Mouse (Mus musculus): ENCODE results near the gene Gm20388. TPM values are rescaled to one million over a fixed set of nuclear protein-coding genes. Genes with fewer than 3 reads are reported as not detected.

Gene Gm20388
- polyA plus RNA-seq, 1 experiment, result 23.9 TPM

GRCm38 (mm10) chr8:124361773-124362427, 4451.3 kb downstream of the Gm20388 start:
- Histone ChIP-seq H3K27ac (ENCODE audit: insufficient read depth, low read length) (no peak overlapping the region), H3K4me1 (ENCODE audit: control insufficient read depth, insufficient read depth, low read length) (peaks cover 2% of the 10 kb centered on the region), H3K4me3 (ENCODE audit: insufficient read depth, low read length) (no peak overlapping the region)
- no peak for TF ChIP-seq POLR2A (IDR thresholded peaks at IDR 0.05; ENCODE audit: extremely low read depth, insufficient read depth, low read length)
- TF ChIP-seq CTCF (IDR thresholded peaks at IDR 0.05; ENCODE audit: extremely low read depth, insufficient read depth, low read length), result no peak

DNA sequence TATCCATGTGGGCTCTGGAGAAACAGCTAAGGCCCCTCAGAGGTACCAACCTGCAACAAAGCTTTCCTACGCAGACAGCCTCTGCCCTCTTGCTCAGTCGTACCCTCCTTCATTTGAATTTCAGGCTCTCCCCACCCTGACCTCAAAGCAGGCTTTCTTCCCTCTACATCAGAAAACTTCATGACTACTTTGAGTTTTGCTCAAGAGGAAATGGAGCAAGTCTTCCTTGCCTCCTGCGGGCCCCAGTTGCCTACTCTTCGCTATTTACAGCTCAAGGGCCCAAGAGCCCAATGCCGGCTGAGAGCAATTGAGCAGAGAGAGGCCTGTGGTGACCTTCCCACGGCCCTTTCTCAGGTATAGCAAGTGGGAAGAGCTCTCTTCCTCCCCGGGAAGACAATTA, 4451.9 kb downstream of the Gm20388 start:
- TF ChIP-seq CTCF (IDR thresholded peaks at IDR 0.05; ENCODE audit: extremely low read depth, insufficient read depth, low read length) (no peak), POLR2A (IDR thresholded peaks at IDR 0.05; ENCODE audit: extremely low read depth, insufficient read depth, low read length) (no peak)
- Histone ChIP-seq H3K4me3 (ENCODE audit: insufficient read depth, low read length) (no peak overlapping the region), H3K27ac (ENCODE audit: insufficient read depth, low read length) (no peak overlapping the region), H3K4me1 (ENCODE audit: control insufficient read depth, insufficient read depth, low read length) (peaks cover 2% of the 10 kb centered on the region)

DNA sequence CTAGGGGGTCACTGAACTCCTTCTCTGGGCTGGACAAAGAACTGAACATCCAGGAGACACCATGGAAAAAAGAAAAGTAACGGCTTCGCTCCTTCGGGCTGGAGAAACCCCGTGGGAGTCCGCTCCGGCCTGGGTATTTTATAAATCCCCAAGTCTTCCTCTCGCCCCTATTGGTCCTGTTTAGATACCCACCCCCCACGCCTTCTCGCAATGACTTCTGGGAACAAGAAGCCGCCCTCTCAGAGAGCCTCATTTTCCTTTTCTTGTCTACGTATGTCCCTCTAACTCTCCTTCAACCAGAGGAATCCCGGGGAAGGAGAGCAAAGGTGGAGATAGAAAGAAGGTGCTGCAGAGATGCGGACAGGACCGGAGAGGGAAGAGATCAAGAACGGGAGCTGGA, 4452.7 kb downstream of the Gm20388 start:
- peaks cover 2% of the 10 kb centered on the region for H3K4me1 ChIP-seq (ENCODE audit: control insufficient read depth, insufficient read depth, low read length)
- no peak overlapping the region for H3K27ac ChIP-seq (ENCODE audit: insufficient read depth, low read length)
- no peak overlapping the region for H3K4me3 ChIP-seq (ENCODE audit: insufficient read depth, low read length)
- no peak for TF ChIP-seq CTCF (IDR thresholded peaks at IDR 0.05; ENCODE audit: extremely low read depth, insufficient read depth, low read length)
- no peak for TF ChIP-seq POLR2A (IDR thresholded peaks at IDR 0.05; ENCODE audit: extremely low read depth, insufficient read depth, low read length)

GRCm38 (mm10) chr8:124368213-124368612, 4457.6 kb downstream of the Gm20388 start:
- Histone ChIP-seq H3K27ac (ENCODE audit: insufficient read depth, low read length) (no peak overlapping the region), H3K4me1 (ENCODE audit: control insufficient read depth, insufficient read depth, low read length) (peaks cover 4% of the 10 kb centered on the region; the same call in 1 of the 2 replicates), H3K4me3 (ENCODE audit: insufficient read depth, low read length) (no peak overlapping the region)
- TF ChIP-seq POLR2A (IDR thresholded peaks at IDR 0.05; ENCODE audit: extremely low read depth, insufficient read depth, low read length) (no peak), CTCF (IDR thresholded peaks at IDR 0.05; ENCODE audit: extremely low read depth, insufficient read depth, low read length) (peak; percentile 93)

DNA sequence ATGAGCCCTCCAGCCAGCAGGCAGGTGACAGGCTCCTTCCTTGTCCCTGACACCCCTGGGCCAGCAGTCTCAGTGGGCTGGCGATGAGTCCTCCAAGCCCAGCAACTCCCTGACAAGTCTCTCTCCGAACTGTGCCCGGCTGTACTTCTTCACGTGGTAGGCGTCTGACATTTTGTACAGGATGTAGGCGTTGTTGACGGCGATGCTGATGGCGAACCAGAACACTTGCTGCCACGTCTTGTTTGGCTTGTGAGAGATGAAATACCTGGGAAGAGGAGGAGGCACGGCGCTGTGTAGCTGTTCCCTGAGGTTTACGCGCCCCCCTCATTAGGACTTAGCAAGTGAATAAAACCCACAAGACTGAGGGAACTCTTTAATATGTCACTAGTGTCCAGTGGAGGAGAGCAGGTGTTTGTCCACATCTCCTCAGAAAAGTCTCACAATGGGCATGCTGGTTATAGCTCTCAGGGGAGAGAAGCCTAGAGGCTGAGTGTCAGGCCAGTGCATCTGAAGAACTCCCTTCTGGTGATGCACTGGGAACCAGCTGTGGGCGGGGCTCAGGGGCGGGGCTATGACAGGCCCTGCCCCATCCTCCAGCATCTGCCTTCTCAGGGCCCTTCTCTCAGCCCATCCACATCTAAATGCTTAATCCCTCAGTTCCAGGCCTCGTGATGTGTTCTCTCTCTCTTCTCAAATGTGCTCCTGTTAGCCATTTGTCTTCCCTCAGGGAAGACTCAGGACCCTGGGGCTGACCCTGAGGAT, 4460.0 kb downstream of the Gm20388 start:
- no peak overlapping the region for H3K4me3 ChIP-seq (ENCODE audit: insufficient read depth, low read length)
- TF ChIP-seq CTCF (IDR thresholded peaks at IDR 0.05; ENCODE audit: extremely low read depth, insufficient read depth, low read length) (no peak), POLR2A (IDR thresholded peaks at IDR 0.05; ENCODE audit: extremely low read depth, insufficient read depth, low read length) (no peak)
- H3K27ac ChIP-seq (ENCODE audit: insufficient read depth, low read length), result peak overlapping the region; percentile 68; the same call in 1 of the 2 replicates
- H3K4me1 ChIP-seq (ENCODE audit: control insufficient read depth, insufficient read depth, low read length), result peaks cover 17% of the 10 kb centered on the region

DNA sequence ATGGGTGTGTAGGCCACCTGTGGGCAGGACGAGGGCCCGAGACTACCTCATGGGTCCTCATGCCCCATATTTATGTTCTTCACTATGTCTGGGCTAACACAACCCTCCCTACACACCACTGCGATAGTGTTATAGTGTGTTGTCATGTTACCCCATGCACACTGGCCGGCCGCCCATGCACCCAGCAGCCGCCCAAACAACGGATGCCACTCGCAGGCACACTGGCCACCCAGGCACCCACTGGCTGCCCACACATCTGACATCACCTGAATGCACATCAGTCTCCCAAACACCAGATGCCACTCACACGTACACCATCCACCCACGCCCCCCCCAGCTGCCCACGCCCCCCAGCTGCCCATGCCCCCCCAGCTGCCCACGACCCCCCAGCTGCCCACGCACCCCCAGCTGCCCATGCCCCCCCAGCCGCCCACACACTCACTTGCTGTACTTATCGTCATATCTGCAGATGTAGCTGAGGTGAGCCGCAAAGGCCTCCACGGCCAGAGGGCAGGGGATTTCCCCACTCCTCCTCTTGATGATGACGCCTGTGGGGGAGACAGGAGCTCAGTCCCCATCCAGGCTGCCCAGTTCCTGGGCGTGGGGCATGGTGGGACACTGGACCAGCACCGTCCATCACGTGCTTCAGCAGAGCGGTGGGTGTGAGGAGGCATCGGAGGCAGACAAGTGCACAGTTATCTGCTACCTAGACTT, 4460.9 kb downstream of the Gm20388 start:
- TF ChIP-seq POLR2A (IDR thresholded peaks at IDR 0.05; ENCODE audit: extremely low read depth, insufficient read depth, low read length) (no peak), CTCF (IDR thresholded peaks at IDR 0.05; ENCODE audit: extremely low read depth, insufficient read depth, low read length) (no peak)
- no peak overlapping the region for H3K4me3 ChIP-seq (ENCODE audit: insufficient read depth, low read length)
- H3K4me1 ChIP-seq (ENCODE audit: control insufficient read depth, insufficient read depth, low read length), result peaks cover 19% of the 10 kb centered on the region
- H3K27ac ChIP-seq (ENCODE audit: insufficient read depth, low read length), result no peak overlapping the region

DNA sequence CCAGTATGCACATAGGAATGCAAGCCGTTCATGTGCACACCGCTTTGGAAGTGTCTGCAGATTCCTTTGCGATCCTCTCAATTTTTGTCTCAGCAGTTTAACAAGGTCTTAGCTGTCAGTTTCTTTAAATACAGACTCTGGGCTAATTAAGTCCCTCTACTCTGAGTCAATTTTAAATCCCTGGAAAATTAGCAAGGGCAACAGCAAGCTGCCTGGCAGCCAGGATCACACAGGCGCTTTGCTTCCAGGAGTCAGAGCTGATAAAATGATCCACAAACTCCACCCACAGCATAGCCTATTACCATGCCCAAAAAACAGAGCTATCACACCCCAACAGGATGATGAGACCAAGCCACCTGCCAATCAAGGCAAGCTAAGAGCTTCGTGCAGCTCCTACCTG, 4463.1 kb downstream of the Gm20388 start:
- Histone ChIP-seq H3K4me1 (ENCODE audit: control insufficient read depth, insufficient read depth, low read length) (peaks cover 19% of the 10 kb centered on the region), H3K4me3 (ENCODE audit: insufficient read depth, low read length) (no peak overlapping the region), H3K27ac (ENCODE audit: insufficient read depth, low read length) (no peak overlapping the region)
- TF ChIP-seq POLR2A (IDR thresholded peaks at IDR 0.05; ENCODE audit: extremely low read depth, insufficient read depth, low read length), result no peak
- no peak for TF ChIP-seq CTCF (IDR thresholded peaks at IDR 0.05; ENCODE audit: extremely low read depth, insufficient read depth, low read length)

GRCm38 (mm10) chr8:124375168-124375567, 4464.5 kb downstream of the Gm20388 start:
- Histone ChIP-seq H3K4me3 (ENCODE audit: insufficient read depth, low read length) (no peak overlapping the region), H3K4me1 (ENCODE audit: control insufficient read depth, insufficient read depth, low read length) (peaks cover 19% of the 10 kb centered on the region), H3K27ac (ENCODE audit: insufficient read depth, low read length) (peak overlapping the region; percentile 82)
- TF ChIP-seq CTCF (IDR thresholded peaks at IDR 0.05; ENCODE audit: extremely low read depth, insufficient read depth, low read length) (no peak), POLR2A (IDR thresholded peaks at IDR 0.05; ENCODE audit: extremely low read depth, insufficient read depth, low read length) (no peak)

- no peak overlapping the region for H3K4me3 ChIP-seq (ENCODE audit: insufficient read depth, low read length)
- peak overlapping the region; percentile 82 for H3K27ac ChIP-seq (ENCODE audit: insufficient read depth, low read length)
- H3K4me1 ChIP-seq (ENCODE audit: control insufficient read depth, insufficient read depth, low read length), result peaks cover 16% of the 10 kb centered on the region
- TF ChIP-seq CTCF (IDR thresholded peaks at IDR 0.05; ENCODE audit: extremely low read depth, insufficient read depth, low read length) (no peak), POLR2A (IDR thresholded peaks at IDR 0.05; ENCODE audit: extremely low read depth, insufficient read depth, low read length) (no peak)
These were observed 4465.1 kb downstream of the Gm20388 start for GRCm38 (mm10) chr8:124375727-124376126.

Measured in cortical plate, adult 2 months (tissue).